In the genomic region with DNA sequence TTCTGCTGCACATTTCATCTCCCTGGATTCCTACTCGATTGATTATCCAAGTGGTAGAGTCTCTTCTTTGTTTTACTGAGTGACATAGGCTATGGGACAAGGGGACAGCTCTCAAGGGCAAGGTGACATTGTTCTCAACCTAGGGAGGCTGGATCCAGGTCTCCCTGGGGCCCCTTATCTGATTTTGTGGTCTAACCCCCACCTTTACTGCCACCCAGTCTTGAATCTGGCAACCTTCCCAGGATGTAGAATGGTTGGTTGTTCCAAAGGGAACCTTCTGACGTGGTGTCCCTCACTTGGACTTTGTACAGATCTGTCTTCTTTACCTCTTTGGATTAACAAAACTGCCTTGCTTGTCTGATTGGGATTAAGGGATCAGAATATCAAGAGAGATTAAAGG, we compare ENCODE assay signal across 19 mouse cellular contexts. TPM values are rescaled to one million over a fixed set of nuclear protein-coding genes. Genes with fewer than 3 reads are reported as not detected.
DNase-seq lines count a peak whose midpoint lies in the region; ATAC-seq and TF ChIP-seq lines count a peak whose summit lies in the region.
"Had no signal": no experiment of that assay in that cellular context is flagged by ENCODE, and none has a peak within 500 bp of the region (broad histone marks: within the 10 kb centered on the region; RNA-seq: fewer than 3 reads in every experiment).

No protein-coding gene starts in this region.

- TF ChIP-seq CTCF in gastrocnemius, adult 2 months (IDR thresholded peaks at IDR 0.05) = no peak
- no peak for TF ChIP-seq CTCF in kidney, postnatal 0 days (IDR thresholded peaks at IDR 0.05; ENCODE audit: low read depth)
- no peak for TF ChIP-seq CTCF in lung, postnatal 0 days (IDR thresholded peaks at IDR 0.05)
- no peak for TF ChIP-seq CTCF in stomach, postnatal 0 days (IDR thresholded peaks at IDR 0.05; ENCODE audit: low read depth)

- H3K36me3 ChIP-seq in kidney, postnatal 0 days (ENCODE audit: insufficient read depth, low read length) = peaks cover 25% of the 10 kb centered on the region
- H3K36me3 ChIP-seq in kidney, embryonic 16.5 days (ENCODE audit: insufficient read depth, low read length) = peaks cover 34% of the 10 kb centered on the region; the same call in 1 of the 2 replicates
- H3K36me3 ChIP-seq in lung, postnatal 0 days (ENCODE audit: insufficient read depth, low read length) = peaks cover 17% of the 10 kb centered on the region; the same call in 1 of the 2 replicates
- peaks cover 7% of the 10 kb centered on the region; the same call in 1 of the 2 replicates for H3K36me3 ChIP-seq in stomach, postnatal 0 days (ENCODE audit: control insufficient read depth, insufficient read depth, low read length)

- no peak for TF ChIP-seq EP300 in lung, postnatal 0 days (IDR thresholded peaks at IDR 0.05)
- TF ChIP-seq EP300 in stomach, postnatal 0 days (optimal IDR thresholded peaks at IDR 0.05) = no peak

- H3K4me3 ChIP-seq in gastrocnemius, adult 2 months = peak overlapping the region; percentile 55; the same call in 1 of the 2 replicates
- no peak overlapping the region for H3K4me3 ChIP-seq in kidney, postnatal 0 days (replicated peaks; ENCODE audit: low read depth, low read length)
- H3K4me3 ChIP-seq in kidney, embryonic 16.5 days (ENCODE audit: low read length) = no peak overlapping the region
- no peak overlapping the region for H3K4me3 ChIP-seq in lung, postnatal 0 days (ENCODE audit: low read depth, low read length)
- H3K4me3 ChIP-seq in stomach, postnatal 0 days (ENCODE audit: low read depth, low read length) = no peak overlapping the region
- H3K4me3 ChIP-seq: embryonic facial prominence, embryonic 15.5 days; heart, embryonic 13.5 days; hindbrain, embryonic 12.5 days; liver, embryonic 12.5 days; myocyte had no signal

- no peak for DNase-seq in gastrocnemius, adult 2 months
- DNase-seq in gastrocnemius, adult 8-10 months (ENCODE audit: low spot score in 2 of 2) = no peak
- DNase-seq in kidney, postnatal 0 days (ENCODE audit: low spot score) = no peak
- no peak for DNase-seq in lung, postnatal 0 days (ENCODE audit: low spot score)
- no peak for DNase-seq in lung, postnatal 36 days
- DNase-seq in stomach, postnatal 0 days (ENCODE audit: low spot score) = peak; percentile 47
- DNase-seq in B cell, adult 2 months = no peak
- DNase-seq: cerebellum, adult 18-20 months; cerebellum, postnatal 36 days; gastrocnemius, postnatal 10 days; lung, embryonic 14.5 days; midbrain, embryonic 14.5 days had no signal

- H3K4me2 ChIP-seq in kidney, postnatal 0 days (ENCODE audit: low read length) = no peak overlapping the region
- H3K4me2 ChIP-seq in kidney, embryonic 16.5 days (replicated peaks; ENCODE audit: low read depth, low read length) = no peak overlapping the region
- no peak overlapping the region for H3K4me2 ChIP-seq in lung, postnatal 0 days (replicated peaks; ENCODE audit: low read depth, low read length)
- H3K4me2 ChIP-seq in stomach, postnatal 0 days (replicated peaks; ENCODE audit: low read depth) = no peak overlapping the region
- H3K4me2 ChIP-seq: embryonic facial prominence, embryonic 15.5 days; heart, embryonic 13.5 days; hindbrain, embryonic 12.5 days; liver, embryonic 12.5 days; lung, embryonic 14.5 days had no signal

- ATAC-seq in kidney, postnatal 0 days (replicated peaks; ENCODE audit: low FRiP score, low read depth) = 0 out of 2 replicates have a peak, but pooled peaks have one; percentile 38
- ATAC-seq in kidney, embryonic 16.5 days (ENCODE audit: low FRiP score, low TSS enrichment) = no peak
- 0 out of 2 replicates have a peak, but pooled peaks have one; percentile 32 for ATAC-seq in lung, postnatal 0 days
- peak; percentile 43 for ATAC-seq in stomach, postnatal 0 days (ENCODE audit: low FRiP score, low TSS enrichment)
- ATAC-seq: liver, embryonic 12.5 days had no signal

- 0 out of 2 replicates have a peak overlapping the region, but pooled peaks have one; percentile 13 for H3K9ac ChIP-seq in kidney, postnatal 0 days (ENCODE audit: low read depth, low read length)
- no peak overlapping the region for H3K9ac ChIP-seq in kidney, embryonic 16.5 days (replicated peaks; ENCODE audit: low read length)
- no peak overlapping the region for H3K9ac ChIP-seq in lung, postnatal 0 days (replicated peaks; ENCODE audit: low read depth)
- H3K9ac ChIP-seq in stomach, postnatal 0 days (ENCODE audit: low read length) = no peak overlapping the region
- H3K9ac ChIP-seq: embryonic facial prominence, embryonic 15.5 days; heart, embryonic 13.5 days; hindbrain, embryonic 12.5 days; liver, embryonic 12.5 days; lung, embryonic 14.5 days had no signal

- H3K27me3 ChIP-seq in kidney, postnatal 0 days (ENCODE audit: insufficient read depth, low read length) = no peaks in the 10 kb centered on the region
- no peaks in the 10 kb centered on the region for H3K27me3 ChIP-seq in kidney, embryonic 16.5 days (ENCODE audit: insufficient read depth, low read length)
- no peaks in the 10 kb centered on the region for H3K27me3 ChIP-seq in lung, postnatal 0 days (replicated peaks; ENCODE audit: insufficient read depth, low read length)
- no peaks in the 10 kb centered on the region for H3K27me3 ChIP-seq in stomach, postnatal 0 days (ENCODE audit: control insufficient read depth, insufficient read depth, low read length)
- H3K27me3 ChIP-seq: embryonic facial prominence, embryonic 15.5 days; heart, embryonic 13.5 days; hindbrain, embryonic 12.5 days; liver, embryonic 12.5 days had no signal

- WGBS in kidney, postnatal 0 days = 69% methylated on average over 2 of the region's 2 CpGs
- 74% methylated on average over 2 of the region's 2 CpGs for WGBS in kidney, embryonic 16.5 days
- 51% methylated on average over 2 of the region's 2 CpGs for WGBS in lung, postnatal 0 days
- 42% methylated on average over 2 of the region's 2 CpGs for WGBS in stomach, postnatal 0 days

- intact Hi-C loops in gastrocnemius, adult 2 months (cut with DNase I) = no loop called here

- H3K4me1 ChIP-seq in kidney, postnatal 0 days (replicated peaks; ENCODE audit: insufficient read depth, low read length) = no peaks in the 10 kb centered on the region
- H3K4me1 ChIP-seq in kidney, embryonic 16.5 days (ENCODE audit: insufficient read depth, low read length) = 0 out of 2 replicates have a peak, but pooled peaks cover 5% of the 10 kb centered on the region
- H3K4me1 ChIP-seq in lung, postnatal 0 days (ENCODE audit: insufficient read depth, low read depth, low read length) = 0 out of 2 replicates have a peak, but pooled peaks cover 3% of the 10 kb centered on the region
- peaks cover 3% of the 10 kb centered on the region; the same call in 1 of the 2 replicates for H3K4me1 ChIP-seq in stomach, postnatal 0 days (replicated peaks; ENCODE audit: control insufficient read depth, insufficient read depth)

- no peaks in the 10 kb centered on the region for H3K9me3 ChIP-seq in kidney, postnatal 0 days (replicated peaks; ENCODE audit: low read length)
- H3K9me3 ChIP-seq in kidney, embryonic 16.5 days (ENCODE audit: low read length) = no peaks in the 10 kb centered on the region
- no peaks in the 10 kb centered on the region for H3K9me3 ChIP-seq in lung, postnatal 0 days (ENCODE audit: low read length)
- H3K9me3 ChIP-seq in stomach, postnatal 0 days (ENCODE audit: control insufficient read depth, low read length) = no peaks in the 10 kb centered on the region
- H3K9me3 ChIP-seq: embryonic facial prominence, embryonic 15.5 days; G1E; heart, embryonic 13.5 days; hindbrain, embryonic 12.5 days; liver, embryonic 12.5 days had no signal

- H3K27ac ChIP-seq in gastrocnemius, adult 2 months = peak overlapping the region; percentile 94
- H3K27ac ChIP-seq in kidney, postnatal 0 days = 0 out of 2 replicates have a peak overlapping the region, but pooled peaks have one; percentile 2
- no peak overlapping the region for H3K27ac ChIP-seq in kidney, embryonic 16.5 days (ENCODE audit: low read length)
- H3K27ac ChIP-seq in lung, postnatal 0 days (ENCODE audit: low read length) = no peak overlapping the region
- peak overlapping the region; percentile 49 for H3K27ac ChIP-seq in stomach, postnatal 0 days (replicated peaks)
- H3K27ac ChIP-seq: embryonic facial prominence, embryonic 15.5 days; heart, embryonic 13.5 days; hindbrain, embryonic 12.5 days; liver, embryonic 12.5 days had no signal

RNA-seq across cellular contexts. Expression of a gene that starts 7.5 kb away (rescaled TPM):
- 100 to 1,000 TPM; 151 to 206 TPM for total RNA-seq in gastrocnemius, adult 2 months (2021)
- 100 to 1,000 TPM; 153 to 214 (median 207) TPM for total RNA-seq in gastrocnemius, adult 8-10 months (2022)
- 68.9 and 69.8 TPM in 2 replicates for polyA plus RNA-seq in kidney, postnatal 0 days (2015; fragmentation: Nextera tagmentation; extraction: Ambion mirVana)
- polyA plus RNA-seq in kidney, embryonic 16.5 days (2015; fragmentation: Nextera tagmentation; extraction: Ambion mirVana) = 70.4 and 72.1 TPM in 2 replicates
- 71.1 and 74.4 TPM in 2 replicates for polyA plus RNA-seq in lung, postnatal 0 days (2015; fragmentation: Nextera tagmentation; extraction: Ambion mirVana)
- polyA plus RNA-seq in stomach, postnatal 0 days (2015; fragmentation: Nextera tagmentation; extraction: Ambion mirVana) = 79.3 and 84.3 TPM in 2 replicates

RNA-seq across cellular contexts. Expression of a gene that starts 35.4 kb away (rescaled TPM):
- 10 to 100 TPM; 25.9 to 27.4 TPM for total RNA-seq in gastrocnemius, adult 2 months (2021)
- 10 to 100 TPM; 20.2 to 25.3 (median 23.6) TPM for total RNA-seq in gastrocnemius, adult 8-10 months (2022)
- polyA plus RNA-seq in kidney, postnatal 0 days (2015; fragmentation: Nextera tagmentation; extraction: Ambion mirVana) = 35.9 and 38.6 TPM in 2 replicates
- 33.2 and 34.2 TPM in 2 replicates for polyA plus RNA-seq in kidney, embryonic 16.5 days (2015; fragmentation: Nextera tagmentation; extraction: Ambion mirVana)
- polyA plus RNA-seq in lung, postnatal 0 days (2015; fragmentation: Nextera tagmentation; extraction: Ambion mirVana) = 60.2 and 71.4 TPM in 2 replicates
- polyA plus RNA-seq in stomach, postnatal 0 days (2015; fragmentation: Nextera tagmentation; extraction: Ambion mirVana) = 19.0 and 22.4 TPM in 2 replicates

RNA-seq across cellular contexts. Expression of a gene that starts 54.9 kb away (rescaled TPM):
- total RNA-seq in gastrocnemius, adult 2 months (2021) = 10 to 100 TPM; 34.1 to 43.9 TPM
- total RNA-seq in gastrocnemius, adult 8-10 months (2022) = 10 to 100 TPM; 29.7 to 34.7 (median 32.1) TPM
- 55.3 and 60.8 TPM in 2 replicates for polyA plus RNA-seq in kidney, postnatal 0 days (2015; fragmentation: Nextera tagmentation; extraction: Ambion mirVana)
- polyA plus RNA-seq in kidney, embryonic 16.5 days (2015; fragmentation: Nextera tagmentation; extraction: Ambion mirVana) = 83.0 and 85.9 TPM in 2 replicates
- 88.5 and 102 TPM in 2 replicates for polyA plus RNA-seq in lung, postnatal 0 days (2015; fragmentation: Nextera tagmentation; extraction: Ambion mirVana)
- polyA plus RNA-seq in stomach, postnatal 0 days (2015; fragmentation: Nextera tagmentation; extraction: Ambion mirVana) = 41.8 and 41.9 TPM in 2 replicates

Comparison
In these comparisons a context has a peak if more than half of its experiments do, and no peak if none do; other contexts are left out.
1. H3K27ac ChIP-seq: peak in gastrocnemius, adult 2 months (single experiment), kidney, postnatal 0 days (single experiment) and stomach, postnatal 0 days (single experiment); none in kidney, embryonic 16.5 days (single experiment) and lung, postnatal 0 days (single experiment).